Mouse (Mus musculus): Measurements from ENCODE around the gene Dpm3. TPM values are rescaled to one million over a fixed set of nuclear protein-coding genes. Genes with fewer than 3 reads are reported as not detected.

The Dpm3 gene
- total and polyA plus RNA-seq, 3 experiments = 237 to 271 TPM; not detected in 1

DNA sequence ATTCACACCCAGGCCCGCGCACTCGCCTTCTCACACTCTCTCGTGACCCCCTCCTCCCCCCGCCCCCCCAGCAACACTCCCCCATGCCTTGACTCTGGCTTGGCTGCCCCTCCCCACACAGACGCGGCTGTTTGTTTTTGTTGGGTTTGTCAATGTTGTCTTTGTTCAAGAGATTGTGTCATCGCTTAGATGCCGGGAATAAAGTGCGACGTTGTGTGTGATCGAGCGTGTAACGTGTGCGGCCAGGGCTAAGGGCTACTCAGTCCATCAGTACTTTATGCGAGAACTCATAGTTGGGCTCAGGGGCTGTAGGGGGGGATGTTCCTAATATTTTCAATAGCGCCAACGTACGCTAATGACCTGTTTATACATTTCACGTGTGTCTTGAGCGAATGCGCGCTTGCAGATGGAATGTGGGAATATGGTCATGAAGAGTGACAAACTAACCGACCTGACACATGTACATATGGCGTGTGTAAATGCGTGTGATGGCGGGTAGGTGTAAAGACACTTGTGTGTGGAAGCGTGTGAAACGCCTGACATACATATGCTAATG is 21.0 kb downstream of the Dpm3 start:
- Histone ChIP-seq H3K4me1 (ENCODE audit: control insufficient read depth in 1 of 2, insufficient read depth in 2 of 2, low read length in 2 of 2) (0 out of 4 replicates have a peak, but pooled peaks cover 0 to 2% of the 10 kb centered on the region in 2 experiments), H3K9ac (ENCODE audit: control insufficient read depth, low read depth, low read length, poor library complexity, severe bottlenecking) (no peak overlapping the region), H3K9me3 (replicated peaks; ENCODE audit: insufficient read depth, low read length) (no peaks in the 10 kb centered on the region), H3K36me3 (ENCODE audit: control insufficient read depth in 1 of 2, insufficient read depth in 2 of 2, low read length in 2 of 2) (no peaks in the 10 kb centered on the region), H3K27me3 (ENCODE audit: control insufficient read depth in 1 of 2, insufficient read depth in 2 of 2, low read length in 2 of 2) (peaks cover 29 to 40% of the 10 kb centered on the region in 2 experiments), H3K27ac (ENCODE audit: control insufficient read depth, low read depth, low read length) (no peak overlapping the region), H3K79me2 (ENCODE audit: control insufficient read depth, insufficient read depth, low read length, poor library complexity) (no peaks in the 10 kb centered on the region), H3K4me3 (ENCODE audit: control insufficient read depth in 1 of 2, insufficient read depth in 1 of 2, low read depth in 2 of 2, low read length in 2 of 2) (no peak overlapping the region)
- DNase-seq (ENCODE audit: low read depth, low spot score) = no peak
- TF ChIP-seq ETS1 (IDR thresholded peaks at IDR 0.05; ENCODE audit: low read depth, low read length) (no peak), CHD2 (IDR thresholded peaks at IDR 0.05; ENCODE audit: low read length) (no peak), NELFE (IDR thresholded peaks at IDR 0.05; ENCODE audit: low read depth, low read length) (no peak), NRF1 (IDR thresholded peaks at IDR 0.05; ENCODE audit: insufficient read depth, low read depth, low read length, poor library complexity, severe bottlenecking) (no peak), RAD21 (IDR thresholded peaks at IDR 0.05; ENCODE audit: low read depth, low read length) (no peak), MAZ (IDR thresholded peaks at IDR 0.05; ENCODE audit: low read depth, low read length) (no peak), RCOR1 (IDR thresholded peaks at IDR 0.05; ENCODE audit: low read depth, low read length) (no peak), MYB (IDR thresholded peaks at IDR 0.05; ENCODE audit: low read depth, low read length) (no peak), TAL1 (IDR thresholded peaks at IDR 0.05; ENCODE audit: low read length) (no peak), MEF2A (IDR thresholded peaks at IDR 0.05; ENCODE audit: extremely low read depth, insufficient replicate concordance, low read depth, low read length, poor library complexity, severe bottlenecking) (no peak)

DNA sequence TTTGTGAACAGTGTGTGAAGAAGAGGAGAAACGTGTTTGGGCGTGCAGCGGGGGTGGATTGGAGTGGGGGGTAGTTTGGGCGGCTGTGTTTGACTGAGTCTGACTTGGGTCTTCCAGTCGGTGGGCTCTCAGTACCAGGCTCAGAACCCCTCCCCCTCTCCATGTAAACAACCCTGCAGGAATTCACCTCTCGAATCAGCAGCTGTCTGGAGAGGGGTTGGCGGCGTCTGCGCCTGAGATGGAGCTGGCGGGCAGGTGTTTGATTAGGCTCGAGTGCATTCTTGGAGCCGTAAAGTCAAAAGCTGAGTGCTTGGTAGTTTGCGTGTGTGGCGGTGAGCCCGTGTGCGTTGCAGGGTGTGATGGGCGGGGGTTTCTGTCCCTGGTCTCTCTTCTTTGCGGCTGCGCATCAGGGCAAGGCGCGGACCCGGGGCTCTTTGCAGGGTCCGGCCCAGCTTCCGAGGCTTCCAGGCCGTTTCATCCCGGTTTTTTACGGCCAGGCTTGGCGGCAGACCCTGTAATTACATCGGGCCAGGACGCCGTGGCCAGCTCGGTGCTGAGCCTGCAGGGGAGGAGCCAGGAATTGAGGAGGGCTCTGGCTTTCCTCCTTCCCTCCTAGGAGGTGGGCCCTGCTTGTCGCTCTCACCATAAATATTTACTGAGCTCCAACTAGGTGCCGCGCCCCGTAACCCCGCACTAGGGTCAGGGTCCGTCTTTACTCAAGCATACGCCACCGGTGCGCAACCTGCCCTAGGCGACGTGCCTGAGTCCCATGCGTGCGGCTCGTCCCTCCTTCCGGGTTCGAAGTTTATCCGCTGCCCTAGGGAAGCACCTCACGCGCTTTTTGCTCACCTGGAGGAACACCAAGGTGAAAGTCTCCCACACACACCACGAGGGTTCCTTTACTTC is 21.7 kb downstream of the Dpm3 start, which contains the start of gene Efna1:
TSS of gene Efna1 (minus strand) at position 537 of the 906 bp plus-strand sequence.
- H3K36me3 ChIP-seq (ENCODE audit: control insufficient read depth in 1 of 2, insufficient read depth in 2 of 2, low read length in 2 of 2) = no peaks in the 10 kb centered on the region
- no peak for DNase-seq (ENCODE audit: low read depth, low spot score)
- H3K4me3 ChIP-seq (ENCODE audit: control insufficient read depth in 1 of 2, insufficient read depth in 1 of 2, low read depth in 2 of 2, low read length in 2 of 2) = no peak within 1 kb of the TSS
- no peaks in the 10 kb centered on the region for H3K9me3 ChIP-seq (replicated peaks; ENCODE audit: insufficient read depth, low read length)
- peaks cover 29 to 39% of the 10 kb centered on the region in 2 experiments for H3K27me3 ChIP-seq (ENCODE audit: control insufficient read depth in 1 of 2, insufficient read depth in 2 of 2, low read length in 2 of 2)
- H3K27ac ChIP-seq (ENCODE audit: control insufficient read depth, low read depth, low read length) = no peak within 1 kb of the TSS
- 0 out of 4 replicates have a peak, but pooled peaks cover 0 to 6% of the 10 kb centered on the region in 2 experiments for H3K4me1 ChIP-seq (ENCODE audit: control insufficient read depth in 1 of 2, insufficient read depth in 2 of 2, low read length in 2 of 2)
- no peak within 1 kb of the TSS for H3K9ac ChIP-seq (ENCODE audit: control insufficient read depth, low read depth, low read length, poor library complexity, severe bottlenecking)
- TF ChIP-seq BHLHE40 (IDR thresholded peaks at IDR 0.05; ENCODE audit: borderline replicate concordance, low read depth, low read length) (no peak), MYC (IDR thresholded peaks at IDR 0.05; ENCODE audit: low read depth, low read length) (no peak), UBTF (IDR thresholded peaks at IDR 0.05; ENCODE audit: borderline replicate concordance, insufficient read depth, low read depth, low read length) (no peak), POLR2AphosphoS5 (IDR thresholded peaks at IDR 0.05; ENCODE audit: borderline replicate concordance, low read depth, low read length) (no peak), NELFE (IDR thresholded peaks at IDR 0.05; ENCODE audit: low read depth, low read length) (no peak), POLR2AphosphoS2 (IDR thresholded peaks at IDR 0.05; ENCODE audit: low read length) (no peak), CTCF (IDR thresholded peaks at IDR 0.05 in 2 of 3, conservative IDR thresholded peaks at IDR 0.05 in 1 of 3; ENCODE audit: control insufficient read depth in 1 of 3, insufficient read depth in 1 of 3, low read depth in 2 of 3, low read length in 3 of 3, poor library complexity in 1 of 3, severe bottlenecking in 1 of 3) (no peak), USF2 (IDR thresholded peaks at IDR 0.05; ENCODE audit: borderline replicate concordance in 1 of 2, insufficient read depth in 1 of 2, low read depth in 1 of 2, low read length in 2 of 2) (no peak), E2F4 (IDR thresholded peaks at IDR 0.05; ENCODE audit: borderline replicate concordance, low read depth, low read length) (no peak), ZKSCAN1 (IDR thresholded peaks at IDR 0.05; ENCODE audit: low read depth, low read length) (no peak), TBP (IDR thresholded peaks at IDR 0.05; ENCODE audit: low read depth, low read length) (no peak), ZC3H11A (IDR thresholded peaks at IDR 0.05; ENCODE audit: low read depth, low read length) (no peak), RAD21 (IDR thresholded peaks at IDR 0.05; ENCODE audit: low read depth, low read length) (no peak)
- no peaks in the 10 kb centered on the region for H3K79me2 ChIP-seq (ENCODE audit: control insufficient read depth, insufficient read depth, low read length, poor library complexity)

Data from MEL (cell line).